Mouse (Mus musculus) embryo, embryonic 10 days (tissue): Measurements from ENCODE around the gene Serpina16.

ENCODE experiments used
- DNase-seq: peaks from one replicate; pipeline ENCODE4 v3.0.0-alpha.2; 2015; ENCODE audit warnings: low spot score

Serpina16 gene

DNA sequence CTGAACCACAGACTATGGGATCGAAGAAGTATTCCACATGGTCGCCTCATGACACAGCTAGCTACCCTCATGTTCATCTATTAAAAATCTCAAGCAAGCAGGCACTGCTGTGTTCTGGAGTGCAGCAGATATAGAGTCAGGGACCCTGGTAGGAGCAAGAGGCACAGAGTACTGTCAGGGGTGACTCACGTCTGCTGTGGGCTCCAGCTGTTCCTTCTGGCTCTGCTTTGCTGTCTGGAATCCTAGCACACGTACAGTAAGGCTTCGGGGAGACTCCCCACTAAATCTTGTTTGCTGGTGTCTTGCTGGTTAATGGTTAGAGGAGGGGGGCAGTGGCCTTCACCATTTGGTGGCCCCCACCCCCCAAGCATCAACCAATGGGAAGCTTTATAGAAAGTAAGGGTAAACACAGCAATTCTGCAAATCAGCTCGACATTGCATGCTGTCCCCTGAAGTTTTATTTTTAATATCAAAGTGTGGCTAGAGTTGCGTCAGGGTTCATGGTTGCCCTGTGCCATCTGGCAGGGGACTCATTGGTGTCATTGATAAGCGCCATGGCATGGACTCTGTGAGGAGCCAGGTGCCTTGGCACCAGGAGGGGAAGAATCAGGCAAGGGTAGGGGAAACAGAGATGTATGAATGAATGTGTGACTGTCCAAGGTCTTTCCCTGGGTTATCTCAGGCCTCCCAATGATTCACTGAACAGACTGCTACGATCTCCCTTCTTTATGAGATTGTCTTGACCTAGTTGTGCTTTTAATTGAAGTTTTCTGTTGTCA, 18.9 kb downstream of the Serpina16 start, which contains the start of gene Serpina6:
Gene Serpina6 (minus strand): TSS at position 365 of the 779 bp plus-strand sequence.
- DNase-seq, result no peak

DNA sequence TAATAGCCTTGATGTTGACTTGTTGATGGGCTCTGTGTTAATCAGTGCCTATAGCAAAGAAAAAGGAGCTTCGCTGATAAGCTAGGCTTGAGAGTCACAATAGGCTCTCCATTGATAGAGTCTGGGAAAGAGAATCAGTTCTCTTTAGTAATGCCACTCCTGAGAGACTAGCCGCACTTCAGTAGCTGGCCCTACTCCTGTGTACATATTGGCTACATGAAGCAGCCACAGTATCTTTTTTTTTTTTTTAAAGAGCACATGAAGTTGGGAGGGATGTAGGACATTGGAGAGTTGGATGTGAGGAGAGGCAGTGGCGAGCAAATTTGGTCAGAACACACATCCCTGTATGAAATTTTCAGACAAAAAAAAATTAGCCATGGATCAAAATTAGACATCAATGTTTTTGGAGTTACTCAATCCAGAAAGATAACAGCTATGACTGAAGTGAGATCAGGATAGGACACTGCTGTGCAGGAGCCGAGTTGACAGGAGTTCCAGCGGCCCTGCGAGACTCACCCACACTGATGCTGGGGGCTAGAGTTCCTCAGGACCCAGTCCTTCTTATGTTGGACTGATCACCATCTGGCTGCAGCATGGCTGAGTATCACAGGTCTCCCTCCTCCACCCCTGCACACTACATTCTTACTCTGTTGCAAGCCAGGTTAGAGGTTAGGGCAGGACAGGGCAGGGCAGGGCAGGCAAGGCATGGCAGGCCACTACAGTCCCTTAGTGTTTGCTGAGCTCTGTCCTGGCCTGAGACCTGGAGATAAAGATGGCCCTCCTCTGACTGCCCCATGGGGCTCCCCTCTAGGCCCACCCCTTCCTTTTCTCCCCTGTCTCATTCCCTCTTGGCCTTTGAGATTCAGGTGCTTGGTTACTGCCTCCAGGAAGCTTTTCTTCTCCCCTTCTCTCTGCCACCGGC, 20.6 kb downstream of the Serpina16 start:
- DNase-seq, result no peak

DNA sequence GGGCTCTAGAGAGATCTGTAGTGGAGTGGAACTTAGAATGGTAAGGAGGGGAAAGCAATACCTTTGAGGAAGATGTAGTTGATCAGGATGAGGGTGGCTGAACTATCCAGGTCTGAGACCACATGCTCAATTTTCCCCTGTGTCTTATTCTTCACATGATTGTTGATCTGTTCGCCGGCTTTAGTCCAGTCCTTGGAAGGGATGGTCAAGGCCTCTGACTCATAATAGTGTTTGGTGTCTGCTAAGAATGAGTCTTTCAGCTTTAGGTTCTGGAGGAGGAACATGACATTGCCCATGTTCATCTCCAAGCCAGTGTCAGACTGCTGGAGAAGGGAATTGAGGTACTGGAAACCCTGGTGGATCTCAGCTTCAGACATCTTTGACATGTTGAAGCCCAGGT, 22.1 kb downstream of the Serpina16 start:
- no peak for DNase-seq

DNA sequence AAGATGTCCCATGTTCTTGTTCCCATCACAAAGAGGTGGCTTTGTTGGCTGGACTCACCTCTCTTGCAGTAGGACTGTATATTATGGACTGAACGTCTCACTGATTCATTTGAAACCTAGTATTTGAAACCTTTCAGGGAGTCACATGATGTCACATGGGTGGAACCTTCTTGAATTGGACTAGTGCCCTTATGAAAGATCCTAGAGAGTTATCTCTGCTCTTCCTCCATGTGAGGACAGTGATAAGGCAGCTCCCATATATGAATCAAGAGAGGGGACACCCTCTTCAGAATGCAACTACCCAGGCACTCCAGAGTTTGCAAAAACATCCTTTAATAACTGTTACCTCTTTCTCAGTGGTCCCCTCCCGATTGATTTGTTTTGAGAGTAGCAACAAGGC, 29.6 kb downstream of the Serpina16 start:
- no peak for DNase-seq

DNA sequence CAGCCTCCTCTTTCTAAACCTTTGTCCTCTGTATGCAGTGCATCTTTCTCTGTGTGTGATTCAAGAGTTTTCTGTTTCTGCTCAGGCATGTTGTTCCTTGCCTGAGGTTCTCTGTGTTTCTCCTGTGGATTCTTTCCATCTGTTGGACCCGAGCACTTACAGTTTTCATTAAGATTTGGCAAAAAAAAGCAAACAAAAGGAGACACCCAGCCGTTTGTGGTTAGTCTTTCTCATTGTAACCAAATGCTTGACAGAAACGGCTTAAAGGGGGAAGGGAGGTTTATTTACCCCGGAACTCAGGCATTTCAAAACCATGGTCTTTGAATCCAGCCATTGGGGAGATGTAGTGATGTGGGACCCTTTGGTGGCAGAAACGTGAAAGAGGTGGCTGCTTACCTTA, 31.3 kb downstream of the Serpina16 start:
- no peak for DNase-seq

DNA sequence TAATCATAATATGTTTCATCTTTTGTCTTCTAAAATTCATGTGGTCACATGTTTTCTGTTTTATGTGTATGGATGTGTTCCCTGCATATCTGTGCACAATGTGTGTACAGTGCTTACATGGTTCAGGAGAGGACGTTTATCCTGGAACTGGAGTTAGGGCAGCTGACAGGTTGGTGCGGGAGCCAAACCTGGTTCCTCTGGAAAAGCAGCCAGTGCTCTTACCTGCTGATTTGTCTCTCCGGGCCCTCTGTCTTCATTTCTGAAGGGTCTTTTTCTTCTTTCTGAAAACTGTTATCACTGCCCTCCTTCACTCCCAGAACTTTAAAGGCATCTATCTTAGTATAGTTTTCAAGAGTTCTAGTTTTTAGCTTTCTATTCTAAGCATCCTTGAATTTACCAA, 32.1 kb downstream of the Serpina16 start:
- DNase-seq, result no peak

DNA sequence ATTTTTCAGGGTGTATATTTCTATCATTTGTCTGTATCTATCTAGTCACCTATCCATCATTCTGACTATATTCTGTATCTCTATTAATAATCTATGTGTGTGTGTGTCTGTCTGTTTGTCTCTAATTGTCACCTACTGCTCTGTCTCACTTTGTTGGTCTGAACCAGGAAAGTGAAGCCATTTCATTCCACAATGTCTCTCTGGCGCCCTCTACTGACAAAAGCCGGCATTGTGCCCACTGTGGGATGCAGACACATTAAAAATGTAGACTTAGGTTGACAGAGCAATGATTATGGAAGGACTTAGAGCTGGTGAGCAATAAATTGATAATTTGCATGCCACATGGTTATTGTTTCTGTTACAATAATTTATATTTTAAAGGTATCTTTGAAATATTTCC, 32.6 kb downstream of the Serpina16 start:
- peak; percentile 68 for DNase-seq

DNA sequence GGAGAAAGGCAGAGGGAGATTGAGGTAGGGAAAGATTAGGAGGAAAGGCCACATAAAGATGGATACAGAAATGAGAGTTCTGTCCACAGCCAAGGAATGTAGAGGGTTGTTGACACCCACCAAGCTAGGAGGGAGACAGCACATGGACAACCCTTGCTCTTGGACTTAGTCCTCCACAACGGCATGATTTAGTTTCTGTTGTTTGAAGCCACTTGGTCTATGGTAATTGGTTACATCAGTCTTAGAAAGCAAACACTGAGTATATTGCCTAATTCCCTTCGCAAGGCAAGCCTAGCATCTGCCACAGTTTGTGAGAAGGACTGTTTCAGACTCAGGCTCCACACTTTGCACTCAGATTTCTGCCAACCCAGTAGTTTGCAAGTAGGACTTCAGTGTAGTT, 40.1 kb downstream of the Serpina16 start:
- DNase-seq, result no peak

DNA sequence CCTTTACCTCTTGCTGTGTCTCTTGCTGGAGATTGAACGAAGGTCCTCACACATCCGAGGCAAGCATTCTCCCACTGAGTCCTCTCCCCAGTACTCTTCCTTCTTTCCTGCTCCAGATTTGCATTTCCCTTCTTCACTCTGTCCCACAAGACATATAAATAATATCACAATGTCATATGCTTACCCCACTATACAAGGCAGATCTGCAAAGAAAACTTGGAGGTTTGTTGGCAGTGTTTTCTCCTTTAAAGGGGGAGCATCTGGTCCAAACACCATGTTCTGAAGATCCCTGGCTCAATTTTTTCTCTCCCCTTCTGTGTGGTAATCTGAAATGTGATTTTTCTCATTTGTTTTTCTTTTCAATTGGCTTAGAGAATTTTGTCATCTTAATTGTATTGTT, 41.5 kb downstream of the Serpina16 start:
- no peak for DNase-seq

DNA sequence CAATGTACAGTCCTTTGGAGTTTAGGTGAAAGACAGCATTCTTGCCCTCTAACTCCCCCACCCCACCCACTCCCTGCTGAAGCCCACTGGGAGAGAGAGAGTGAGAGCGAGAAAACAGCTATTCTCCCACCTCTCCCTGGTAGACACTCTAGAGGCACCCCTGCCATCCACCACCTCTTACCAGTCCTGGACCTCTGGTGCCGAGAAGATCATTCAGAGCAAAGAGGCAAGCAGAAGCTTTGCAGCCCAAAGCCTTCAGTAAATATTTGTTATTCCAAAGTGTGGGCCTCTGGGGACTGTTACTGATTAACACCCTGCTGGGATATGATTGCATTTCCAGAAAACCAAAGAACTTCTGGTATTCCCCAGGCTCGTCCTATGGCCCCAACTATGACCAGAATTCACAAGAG, 44.7 kb downstream of the Serpina16 start, which contains the start of gene Serpina10:
Gene Serpina10 (minus strand): TSS at position 242 of the 410 bp plus-strand sequence.
- DNase-seq, result no peak
